Mouse (Mus musculus): Measurements from ENCODE around the gene Shisa5. TPM values are rescaled to one million over a fixed set of nuclear protein-coding genes. Genes with fewer than 3 reads are reported as not detected.

Gene Shisa5
- polyA plus RNA-seq, 1 experiment = 428 TPM

DNA sequence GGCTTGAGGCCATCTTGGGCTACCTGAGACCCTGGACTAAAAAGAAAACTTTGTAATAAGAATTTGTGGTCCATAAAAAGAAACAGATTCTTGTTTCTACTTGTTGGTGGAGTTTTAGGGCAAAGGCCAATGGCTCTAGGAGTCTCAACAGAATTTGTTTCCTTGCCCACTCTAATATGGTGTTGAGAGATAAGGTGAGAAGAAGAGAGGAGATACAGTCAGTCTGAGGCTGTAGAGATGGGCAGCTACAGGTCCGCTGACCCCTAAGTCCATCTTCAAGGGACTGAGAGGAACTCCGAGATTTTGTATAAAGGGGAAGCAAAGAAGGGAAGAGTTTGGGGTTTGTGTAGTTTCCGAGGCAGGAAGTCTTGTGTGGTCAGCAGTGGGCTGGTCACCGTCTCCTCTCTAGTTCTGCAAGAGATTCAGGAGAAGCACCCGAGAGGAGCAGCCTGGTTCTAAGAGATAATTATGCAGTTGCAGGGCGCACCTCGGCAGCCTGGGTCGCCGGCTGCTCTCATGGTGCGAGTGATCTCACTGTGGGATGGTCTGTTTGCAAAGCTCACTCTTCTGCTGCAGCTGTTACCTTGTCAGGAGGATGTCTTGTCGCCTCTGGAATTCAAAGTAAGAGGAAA lies 21.3 kb upstream of the Shisa5 start:
- Histone ChIP-seq H3K27ac (ENCODE audit: insufficient read depth, low read depth, low read length) (peak overlapping the region; percentile 71), H3K4me1 (ENCODE audit: control insufficient read depth, insufficient read depth, low read length) (peaks cover 27% of the 10 kb centered on the region), H3K4me3 (ENCODE audit: insufficient read depth, low read length) (peak overlapping the region; percentile 39)
- no peak for TF ChIP-seq POLR2A (IDR thresholded peaks at IDR 0.05; ENCODE audit: borderline replicate concordance, low read depth, low read length)
- TF ChIP-seq CTCF (IDR thresholded peaks at IDR 0.05; ENCODE audit: low read depth, low read length) = no peak

DNA sequence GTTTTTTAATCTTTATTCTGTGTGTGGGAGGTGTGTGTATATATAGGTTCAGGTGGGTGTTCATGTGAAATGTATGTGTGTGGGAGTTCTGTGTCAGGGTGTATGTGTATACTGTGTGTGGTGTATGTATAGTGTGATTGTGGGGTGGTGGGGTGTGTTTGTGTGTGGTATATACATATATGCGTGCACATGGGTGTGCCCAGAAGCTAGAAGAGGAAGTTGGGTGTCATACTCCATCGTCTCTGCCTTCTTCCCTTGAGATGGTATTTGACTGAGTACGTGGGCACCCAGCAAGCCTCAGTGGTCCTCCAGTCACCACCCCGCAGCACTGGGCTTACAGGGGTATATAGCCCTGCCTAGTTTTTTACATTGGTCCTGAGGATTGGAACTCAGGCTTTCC lies 16.9 kb upstream of the Shisa5 start:
- Histone ChIP-seq H3K4me3 (ENCODE audit: insufficient read depth, low read length) (no peak overlapping the region), H3K27ac (ENCODE audit: insufficient read depth, low read depth, low read length) (peak overlapping the region; percentile 90; the same call in 1 of the 2 replicates), H3K4me1 (ENCODE audit: control insufficient read depth, insufficient read depth, low read length) (peaks cover 47% of the 10 kb centered on the region)
- no peak for TF ChIP-seq CTCF (IDR thresholded peaks at IDR 0.05; ENCODE audit: low read depth, low read length)
- no peak for TF ChIP-seq POLR2A (IDR thresholded peaks at IDR 0.05; ENCODE audit: borderline replicate concordance, low read depth, low read length)

DNA sequence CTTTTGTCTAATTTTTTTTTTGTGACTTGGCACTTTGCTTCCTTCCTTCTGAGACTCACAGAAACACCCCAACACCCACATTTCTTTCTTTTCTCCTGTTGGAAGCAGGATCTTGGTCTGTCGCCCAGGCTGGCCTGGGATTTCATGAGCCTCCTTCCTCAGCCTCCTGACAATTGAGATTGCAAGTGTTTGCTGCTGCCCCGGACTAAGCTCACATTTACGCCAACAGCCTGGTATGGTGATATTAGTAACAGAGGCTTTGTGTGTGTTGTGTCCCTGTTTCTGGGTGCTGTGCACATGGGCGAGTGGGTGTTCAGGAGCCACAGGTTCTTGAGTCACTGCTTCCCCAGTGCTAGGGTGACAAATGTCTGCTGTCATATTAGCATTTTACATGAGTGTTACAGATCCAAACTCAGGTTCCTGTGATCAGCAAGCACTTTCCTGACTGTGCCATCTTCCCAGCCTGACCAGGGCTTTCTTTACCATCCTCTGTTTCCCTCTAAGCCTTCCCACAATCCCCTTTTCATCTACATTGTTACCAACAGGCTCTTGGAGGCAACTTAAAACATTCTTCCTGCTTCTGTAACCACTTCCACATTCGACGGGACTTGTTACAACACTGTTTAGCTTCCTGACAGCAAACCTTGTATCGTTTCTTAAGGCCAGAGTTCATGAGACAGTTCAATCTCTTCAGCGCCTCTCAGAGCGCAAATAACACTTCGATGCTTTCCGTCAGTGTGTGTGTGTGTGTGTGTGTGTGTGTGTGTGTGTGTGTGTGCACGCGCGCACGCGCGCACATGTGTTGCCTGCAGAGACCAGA lies 15.3 kb upstream of the Shisa5 start:
- H3K27ac ChIP-seq (ENCODE audit: insufficient read depth, low read depth, low read length) = peak overlapping the region; percentile 90

DNA sequence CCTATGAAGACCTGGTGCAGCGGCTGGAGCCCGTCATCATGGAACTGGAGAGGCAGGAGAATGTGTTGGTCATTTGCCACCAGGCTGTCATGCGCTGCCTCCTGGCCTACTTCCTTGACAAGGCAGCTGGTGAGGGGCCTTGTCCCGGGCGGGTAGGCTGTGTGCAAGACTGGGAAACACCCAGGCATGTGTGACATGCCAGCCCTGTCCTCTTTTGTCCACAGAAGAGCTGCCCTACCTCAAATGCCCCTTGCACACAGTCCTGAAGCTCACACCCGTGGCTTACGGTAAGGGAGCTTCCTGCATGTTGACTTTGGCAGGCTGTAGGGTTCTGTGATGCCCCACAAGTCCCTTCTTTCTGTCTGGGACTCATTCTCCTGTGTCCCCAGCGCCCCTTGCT lies 10.8 kb upstream of the Shisa5 start:
- no peak overlapping the region for H3K27ac ChIP-seq (ENCODE audit: insufficient read depth, low read depth, low read length)
- H3K4me1 ChIP-seq (ENCODE audit: control insufficient read depth, insufficient read depth, low read length) = peaks cover 26% of the 10 kb centered on the region
- TF ChIP-seq POLR2A (IDR thresholded peaks at IDR 0.05; ENCODE audit: borderline replicate concordance, low read depth, low read length) = no peak
- TF ChIP-seq CTCF (IDR thresholded peaks at IDR 0.05; ENCODE audit: low read depth, low read length) = no peak
- no peak overlapping the region for H3K4me3 ChIP-seq (ENCODE audit: insufficient read depth, low read length)

More for the DNA sequence above, 15.3 kb upstream of the Shisa5 start:
- Histone ChIP-seq H3K4me3 (ENCODE audit: insufficient read depth, low read length) (peak overlapping the region; percentile 1; the same call in 1 of the 2 replicates), H3K4me1 (ENCODE audit: control insufficient read depth, insufficient read depth, low read length) (peaks cover 39% of the 10 kb centered on the region)
- TF ChIP-seq POLR2A (IDR thresholded peaks at IDR 0.05; ENCODE audit: borderline replicate concordance, low read depth, low read length) (no peak), CTCF (IDR thresholded peaks at IDR 0.05; ENCODE audit: low read depth, low read length) (no peak)

DNA sequence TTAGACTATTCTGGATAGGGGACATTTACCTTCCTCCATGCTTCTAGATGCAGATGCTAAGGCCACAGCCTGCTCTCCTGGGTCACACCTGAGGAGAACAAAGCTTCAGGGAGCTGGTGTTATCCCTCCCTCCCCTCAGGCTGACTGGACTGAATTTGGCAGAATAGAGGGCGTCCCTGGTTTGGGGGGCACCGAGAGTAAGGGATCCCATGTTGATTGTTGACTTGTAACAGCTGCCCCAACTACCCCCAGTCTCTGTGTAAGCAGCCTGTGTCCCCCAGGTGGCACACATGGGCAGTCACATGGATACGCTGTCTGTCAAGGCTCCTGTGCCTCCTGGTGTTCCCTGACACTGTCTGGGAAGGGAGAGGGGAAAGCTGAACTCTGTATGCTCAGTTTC lies 9.9 kb upstream of the Shisa5 start:
- TF ChIP-seq CTCF (IDR thresholded peaks at IDR 0.05; ENCODE audit: low read depth, low read length) = no peak
- no peak for TF ChIP-seq POLR2A (IDR thresholded peaks at IDR 0.05; ENCODE audit: borderline replicate concordance, low read depth, low read length)
- no peak overlapping the region for H3K27ac ChIP-seq (ENCODE audit: insufficient read depth, low read depth, low read length)
- peaks cover 19% of the 10 kb centered on the region for H3K4me1 ChIP-seq (ENCODE audit: control insufficient read depth, insufficient read depth, low read length)
- H3K4me3 ChIP-seq (ENCODE audit: insufficient read depth, low read length) = no peak overlapping the region

DNA sequence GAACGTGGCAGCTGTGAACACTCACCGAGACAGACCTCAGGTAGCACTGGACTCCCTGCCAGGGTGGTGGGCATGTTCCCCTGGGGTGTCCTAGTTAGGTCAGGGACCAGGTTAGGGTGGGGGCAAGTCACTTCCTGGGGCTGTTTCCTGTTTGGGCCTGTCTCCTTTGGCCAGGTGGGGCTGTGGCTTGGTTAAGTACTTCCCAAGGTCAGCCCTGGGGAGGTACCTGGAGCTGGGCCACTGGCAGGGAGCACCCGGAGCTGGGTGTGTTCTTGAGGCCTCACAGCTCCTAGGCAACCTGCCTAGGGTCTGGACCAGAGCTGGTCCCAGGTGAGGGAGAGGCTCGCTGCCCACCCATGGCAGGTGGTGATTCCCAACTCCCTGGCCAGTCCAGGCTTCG lies 9.4 kb upstream of the Shisa5 start:
- H3K4me1 ChIP-seq (ENCODE audit: control insufficient read depth, insufficient read depth, low read length) = peaks cover 14% of the 10 kb centered on the region
- H3K27ac ChIP-seq (ENCODE audit: insufficient read depth, low read depth, low read length) = no peak overlapping the region
- TF ChIP-seq POLR2A (IDR thresholded peaks at IDR 0.05; ENCODE audit: borderline replicate concordance, low read depth, low read length) (no peak), CTCF (IDR thresholded peaks at IDR 0.05; ENCODE audit: low read depth, low read length) (no peak)
- no peak overlapping the region for H3K4me3 ChIP-seq (ENCODE audit: insufficient read depth, low read length)

DNA sequence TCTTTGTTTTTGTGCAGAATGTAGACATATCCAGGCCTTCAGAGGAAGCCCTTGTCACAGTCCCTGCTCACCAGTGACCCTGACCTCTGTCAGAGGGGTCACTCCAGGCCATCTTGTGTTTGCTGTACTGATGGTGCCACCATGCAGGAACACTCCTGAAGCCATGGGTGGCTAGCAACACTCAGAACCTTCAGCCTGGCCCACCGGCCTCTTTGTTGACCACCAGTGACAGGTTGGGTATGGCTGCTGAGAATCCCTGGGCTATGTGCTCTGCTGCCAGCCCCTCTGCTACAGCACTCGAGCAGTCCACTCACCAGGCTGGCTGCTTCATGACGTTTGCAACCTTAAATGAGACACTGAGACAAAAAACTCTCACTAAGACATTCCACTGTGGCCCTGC lies 8.1 kb upstream of the Shisa5 start:
- no peak overlapping the region for H3K4me3 ChIP-seq (ENCODE audit: insufficient read depth, low read length)
- TF ChIP-seq POLR2A (IDR thresholded peaks at IDR 0.05; ENCODE audit: borderline replicate concordance, low read depth, low read length) (no peak), CTCF (IDR thresholded peaks at IDR 0.05; ENCODE audit: low read depth, low read length) (no peak)
- no peak overlapping the region for H3K27ac ChIP-seq (ENCODE audit: insufficient read depth, low read depth, low read length)
- H3K4me1 ChIP-seq (ENCODE audit: control insufficient read depth, insufficient read depth, low read length) = peaks cover 10% of the 10 kb centered on the region

DNA sequence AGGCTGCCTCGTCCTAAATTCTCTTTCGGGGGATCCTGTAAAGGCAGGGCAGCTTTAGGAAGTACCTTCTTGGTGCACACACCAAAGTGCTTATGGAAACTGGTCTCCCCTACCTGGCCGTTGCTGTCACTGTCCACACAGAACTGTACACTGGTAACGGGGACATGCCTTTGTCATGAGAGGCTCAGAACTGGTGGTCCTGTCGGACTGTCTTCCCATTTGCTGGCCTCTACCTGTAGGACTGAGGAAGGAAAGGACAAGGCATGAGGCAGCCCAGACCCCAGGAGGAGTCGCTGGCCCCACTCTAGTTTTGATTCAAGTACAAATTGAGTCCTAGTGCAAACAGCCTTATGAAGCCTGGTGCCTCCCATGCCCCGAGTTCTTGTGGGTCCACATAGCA lies 7.4 kb upstream of the Shisa5 start:
- no peak for TF ChIP-seq CTCF (IDR thresholded peaks at IDR 0.05; ENCODE audit: low read depth, low read length)
- TF ChIP-seq POLR2A (IDR thresholded peaks at IDR 0.05; ENCODE audit: borderline replicate concordance, low read depth, low read length) = no peak
- H3K4me3 ChIP-seq (ENCODE audit: insufficient read depth, low read length) = no peak overlapping the region
- peaks cover 10% of the 10 kb centered on the region for H3K4me1 ChIP-seq (ENCODE audit: control insufficient read depth, insufficient read depth, low read length)
- no peak overlapping the region for H3K27ac ChIP-seq (ENCODE audit: insufficient read depth, low read depth, low read length)

DNA sequence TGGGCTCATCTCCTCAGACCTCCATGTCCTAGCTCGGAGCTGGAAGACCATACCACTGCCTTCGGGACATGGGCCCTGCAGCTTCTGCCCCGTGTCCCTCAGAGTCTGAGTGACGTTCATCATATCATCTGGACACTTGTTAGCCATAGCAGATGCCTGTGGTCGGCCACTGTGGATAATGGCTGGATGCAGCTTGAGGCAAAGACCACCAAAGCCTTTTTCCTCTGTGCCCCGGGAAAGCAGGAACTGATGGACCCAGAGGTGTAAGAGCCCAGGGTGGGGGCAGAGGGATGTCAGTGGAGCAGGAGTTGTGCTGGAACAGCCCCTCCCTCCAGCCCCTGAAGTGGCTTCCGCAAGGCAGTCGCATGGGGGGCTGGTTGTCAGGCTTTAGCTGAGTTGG lies 6.7 kb upstream of the Shisa5 start:
- H3K4me1 ChIP-seq (ENCODE audit: control insufficient read depth, insufficient read depth, low read length) = peaks cover 10% of the 10 kb centered on the region
- H3K4me3 ChIP-seq (ENCODE audit: insufficient read depth, low read length) = no peak overlapping the region
- no peak overlapping the region for H3K27ac ChIP-seq (ENCODE audit: insufficient read depth, low read depth, low read length)
- TF ChIP-seq CTCF (IDR thresholded peaks at IDR 0.05; ENCODE audit: low read depth, low read length) = no peak
- no peak for TF ChIP-seq POLR2A (IDR thresholded peaks at IDR 0.05; ENCODE audit: borderline replicate concordance, low read depth, low read length)

DNA sequence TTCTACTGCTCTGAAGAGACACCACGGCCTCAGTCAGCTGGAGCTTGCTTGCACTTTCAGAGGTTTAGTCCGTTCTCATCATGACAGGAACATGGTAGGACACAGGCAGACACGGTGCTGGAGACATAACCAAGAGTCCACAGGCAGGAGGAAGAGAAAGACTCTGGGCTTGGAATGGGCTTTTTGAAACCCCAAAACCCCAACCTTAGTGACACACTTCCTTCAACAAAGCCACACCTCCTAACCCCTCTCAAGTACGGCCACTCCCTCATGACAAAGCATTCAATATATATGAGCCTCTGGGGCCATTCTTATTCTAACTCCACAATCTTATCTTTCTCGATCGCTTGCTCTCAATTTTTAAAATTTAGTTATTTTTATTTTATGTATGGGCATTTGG lies 5.9 kb upstream of the Shisa5 start:
- no peak overlapping the region for H3K4me3 ChIP-seq (ENCODE audit: insufficient read depth, low read length)
- H3K4me1 ChIP-seq (ENCODE audit: control insufficient read depth, insufficient read depth, low read length) = peaks cover 6% of the 10 kb centered on the region; the same call in 1 of the 2 replicates
- TF ChIP-seq POLR2A (IDR thresholded peaks at IDR 0.05; ENCODE audit: borderline replicate concordance, low read depth, low read length) (no peak), CTCF (IDR thresholded peaks at IDR 0.05; ENCODE audit: low read depth, low read length) (no peak)
- H3K27ac ChIP-seq (ENCODE audit: insufficient read depth, low read depth, low read length) = no peak overlapping the region

Measured in bone marrow macrophage, adult 2 months (primary cell).